8 mouse cellular contexts compared by ENCODE assay signal in the genomic region with DNA sequence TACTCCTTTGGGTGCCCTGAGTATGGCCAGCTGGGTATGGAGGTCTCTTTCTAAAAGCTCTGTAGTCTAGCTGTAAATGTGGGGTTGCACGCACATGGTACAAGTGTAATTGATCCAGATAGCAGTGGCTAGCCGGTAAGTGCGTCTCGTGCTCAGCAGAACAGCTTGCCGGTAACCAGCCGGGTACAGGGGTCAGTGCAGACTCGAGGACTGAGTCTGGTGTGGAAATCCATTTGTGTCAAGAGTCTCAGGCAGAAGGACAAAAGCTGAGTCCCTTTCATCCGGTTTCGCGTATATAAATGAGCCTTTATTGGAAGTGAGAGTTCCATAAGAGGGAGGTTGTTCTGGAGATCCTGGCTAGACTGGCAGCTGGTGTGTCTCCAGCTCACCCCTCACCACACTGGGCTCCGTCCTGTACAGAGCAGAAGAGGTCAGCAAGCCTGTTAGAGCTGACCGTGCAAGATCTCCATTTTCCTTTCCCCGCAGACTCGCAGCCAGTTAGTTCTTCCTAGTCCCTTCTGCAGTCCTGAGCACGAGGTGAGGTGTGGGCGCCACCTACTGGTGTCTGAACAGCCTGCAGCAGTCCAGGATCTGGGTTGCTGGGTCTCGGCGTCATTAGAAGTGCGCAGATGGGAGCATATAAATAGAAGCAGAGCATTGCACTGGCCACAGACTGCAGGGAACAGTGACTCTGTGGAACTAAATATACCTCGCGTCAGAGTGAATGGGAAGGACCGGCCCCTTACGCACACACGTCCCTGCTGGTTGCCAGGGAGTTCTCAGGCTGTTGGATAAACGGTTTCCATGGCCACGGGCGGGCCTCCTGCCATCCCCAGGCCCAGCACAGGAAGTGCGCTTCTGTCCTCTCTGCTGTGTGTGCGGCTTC. TPM values are rescaled to one million over a fixed set of nuclear protein-coding genes. Genes with fewer than 3 reads are reported as not detected.
DNase-seq lines count a peak whose midpoint lies in the region; ATAC-seq and TF ChIP-seq lines count a peak whose summit lies in the region.

No protein-coding gene starts in this region.

- no peaks in the 10 kb centered on the region for H3K4me1 ChIP-seq in hindbrain, postnatal 0 days (ENCODE audit: insufficient read depth, low read length)
- H3K4me1 ChIP-seq in megakaryocyte, embryonic 14.5 days: peaks cover 93% of the 10 kb centered on the region

- peak; percentile 96 for TF ChIP-seq CTCF in gastrocnemius, adult 2 months (IDR thresholded peaks at IDR 0.05)
- peak; percentile 96 for TF ChIP-seq CTCF in hindbrain, postnatal 0 days (IDR thresholded peaks at IDR 0.05; ENCODE audit: low read depth)

- WGBS in hindbrain, postnatal 0 days: 18% methylated on average over 29 of the region's 29 CpGs

- no peak overlapping the region for H3K4me2 ChIP-seq in hindbrain, postnatal 0 days (ENCODE audit: low read depth, low read length)

- no peaks in the 10 kb centered on the region for H3K27me3 ChIP-seq in hindbrain, postnatal 0 days (ENCODE audit: insufficient read depth, low read length)
- H3K27me3 ChIP-seq in megakaryocyte, embryonic 14.5 days (replicated peaks): no peaks in the 10 kb centered on the region

- peak overlapping the region; percentile 84 for H3K27ac ChIP-seq in gastrocnemius, adult 2 months
- H3K27ac ChIP-seq in hindbrain, postnatal 0 days: peak overlapping the region; percentile 42; the same call in 1 of the 2 replicates

- H3K36me3 ChIP-seq in hindbrain, postnatal 0 days (ENCODE audit: insufficient read depth, low read length): peaks cover 50% of the 10 kb centered on the region
- H3K36me3 ChIP-seq in megakaryocyte, embryonic 14.5 days (replicated peaks; ENCODE audit: low read length): peaks cover 98% of the 10 kb centered on the region

- DNase-seq in R1 (ENCODE audit: low read depth, low spot score): peak; percentile 91
- DNase-seq in cerebellum, postnatal 4 days (ENCODE audit: low spot score in 2 of 2): peak; percentile 95 to 97
- DNase-seq in gastrocnemius, adult 2 months: peak; percentile 97
- DNase-seq in hindbrain, postnatal 0 days (ENCODE audit: low spot score): peak; percentile 96
- DNase-seq in left cerebral cortex, adult 8-10 months (ENCODE audit: low spot score in 2 of 2): peak; percentile 93 to 97
- peak; percentile 99 for DNase-seq in right cerebral cortex, adult 2 months (ENCODE audit: low spot score in 2 of 2)
- DNase-seq in urinary bladder, postnatal 10 days (ENCODE audit: low spot score): peak; percentile 87

- no peak overlapping the region for H3K9ac ChIP-seq in hindbrain, postnatal 0 days (replicated peaks; ENCODE audit: low read length)

- intact Hi-C loops in gastrocnemius, adult 2 months (cut with DNase I): loop anchor here (1.0 kb wide), 1 partner anchor 34 kb away; no protein-coding TSS in a partner anchor

- ATAC-seq in hindbrain, postnatal 0 days: peak; percentile 93

- H3K4me3 ChIP-seq in gastrocnemius, adult 2 months: peak overlapping the region; percentile 1; the same call in 1 of the 2 replicates
- no peak overlapping the region for H3K4me3 ChIP-seq in hindbrain, postnatal 0 days (ENCODE audit: low read length)
- peak overlapping the region; percentile 64 for H3K4me3 ChIP-seq in megakaryocyte, embryonic 14.5 days (replicated peaks)

- no peaks in the 10 kb centered on the region for H3K9me3 ChIP-seq in hindbrain, postnatal 0 days (ENCODE audit: low read length)
- no peaks in the 10 kb centered on the region for H3K9me3 ChIP-seq in megakaryocyte, embryonic 14.5 days

RNA-seq across cellular contexts. Expression of gene Rcc2, which starts 13.4 kb away (rescaled TPM):
- total RNA-seq in gastrocnemius, adult 2 months (2021): 1 to 10 TPM; 5.9 to 8.8 TPM
- 58.3 and 60.3 TPM in 2 replicates for total RNA-seq in hindbrain, postnatal 0 days (2014; rRNA removed)
- 15.8 and 16.2 TPM in 2 replicates for polyA plus RNA-seq in hindbrain, postnatal 0 days (2015; fragmentation: Nextera tagmentation; extraction: Ambion mirVana)
- 10 to 100 TPM; 82.4 to 85.0 (median 84.4) TPM for total RNA-seq in left cerebral cortex, adult 8-10 months (2022)
- 177 and 233 TPM in 2 replicates for polyA plus RNA-seq in megakaryocyte, embryonic 14.5 days (2012; ENCODE audit: insufficient read depth, low replicate concordance)

RNA-seq across cellular contexts. Expression of gene Padi6, which starts 28.7 kb away (rescaled TPM):
- not detected for total RNA-seq in gastrocnemius, adult 2 months (2021)
- 0.18 and 0.58 TPM in 2 replicates for total RNA-seq in hindbrain, postnatal 0 days (2014; rRNA removed)
- polyA plus RNA-seq in hindbrain, postnatal 0 days (2015; fragmentation: Nextera tagmentation; extraction: Ambion mirVana): 0.11 and 0.16 TPM in 2 replicates
- total RNA-seq in left cerebral cortex, adult 8-10 months (2022): under 1 TPM in 3 of 4 experiments, not detected in 1; 0.18 to 0.80 (median 0.20) TPM
- polyA plus RNA-seq in megakaryocyte, embryonic 14.5 days (2012; ENCODE audit: insufficient read depth, low replicate concordance): not detected in 2 replicates

RNA-seq across cellular contexts. Expression of gene Arhgef10l, which starts 47.9 kb away (rescaled TPM):
- total RNA-seq in gastrocnemius, adult 2 months (2021): 10 to 100 TPM; 50.9 to 66.3 TPM
- total RNA-seq in hindbrain, postnatal 0 days (2014; rRNA removed): 79.2 and 79.4 TPM in 2 replicates
- polyA plus RNA-seq in hindbrain, postnatal 0 days (2015; fragmentation: Nextera tagmentation; extraction: Ambion mirVana): 22.5 and 22.6 TPM in 2 replicates
- 10 to 100 TPM; 68.0 to 98.1 (median 77.8) TPM for total RNA-seq in left cerebral cortex, adult 8-10 months (2022)
- 7.1 and 9.2 TPM in 2 replicates for polyA plus RNA-seq in megakaryocyte, embryonic 14.5 days (2012; ENCODE audit: insufficient read depth, low replicate concordance)
